Mouse (Mus musculus): ENCODE measurements around the gene D1Ertd622e.

D1Ertd622e gene

DNA sequence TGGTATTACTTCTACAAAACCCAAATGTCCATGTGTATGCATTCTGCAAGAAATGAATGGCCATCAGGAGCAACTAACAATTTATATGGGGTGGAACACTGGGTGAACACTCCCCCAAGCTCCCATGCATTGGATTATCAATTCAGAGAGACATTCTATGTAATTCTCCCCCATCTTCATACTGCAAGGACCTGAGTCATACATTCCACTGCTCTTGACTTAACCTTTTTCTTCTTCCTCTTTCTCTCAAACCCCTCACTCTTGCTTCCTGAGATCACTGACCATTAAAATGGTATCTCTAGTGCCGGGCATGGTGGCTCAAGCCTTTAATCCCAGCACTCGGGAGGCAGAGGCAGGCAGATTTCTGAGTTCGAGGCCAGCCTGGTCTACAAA, 83.9 kb downstream of the D1Ertd622e start:
- no peak for DNase-seq

DNA sequence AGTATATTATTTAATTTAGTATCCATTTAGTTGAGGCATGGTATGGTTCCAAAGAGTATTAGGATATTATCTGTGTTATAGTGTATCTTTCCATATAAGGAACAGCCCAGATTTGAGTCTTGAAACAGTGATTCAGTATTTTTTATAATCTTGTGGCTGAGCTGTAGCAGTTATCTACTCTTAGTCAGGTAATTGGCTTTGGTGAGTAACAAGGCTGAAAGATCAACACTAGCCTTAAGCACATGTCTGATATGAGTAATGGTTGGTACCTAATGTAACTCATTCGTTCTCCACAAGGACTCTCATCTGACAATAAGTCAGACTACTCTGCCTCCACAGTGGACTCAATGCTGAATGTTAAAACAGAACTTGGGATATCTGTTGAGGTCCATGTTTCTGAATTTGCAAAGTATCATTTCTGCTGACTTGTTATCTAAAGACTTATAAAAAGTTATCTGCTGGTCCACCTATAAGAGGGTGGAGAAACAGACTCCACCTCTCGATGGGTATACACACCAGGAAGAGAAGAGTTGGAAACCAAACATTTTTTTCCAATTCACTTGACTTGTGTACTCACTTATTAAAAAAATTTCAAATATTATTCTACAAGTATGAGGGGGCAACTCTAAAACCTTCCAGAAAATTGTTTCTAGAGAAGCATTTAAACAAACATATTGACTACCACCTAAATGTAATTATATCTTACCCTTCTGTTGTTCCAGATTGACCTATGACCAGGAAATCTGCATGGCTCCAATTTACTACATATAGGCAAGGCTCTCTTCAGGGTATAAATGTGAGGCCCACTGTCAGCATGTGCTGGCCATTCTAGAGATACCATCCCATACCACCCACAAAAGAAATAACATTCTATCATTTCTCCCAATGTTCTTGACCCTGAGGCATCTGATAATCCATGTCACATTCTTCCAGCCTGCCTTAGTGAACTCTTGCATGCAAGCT, 84.5 kb downstream of the D1Ertd622e start:
- no peak for DNase-seq

DNA sequence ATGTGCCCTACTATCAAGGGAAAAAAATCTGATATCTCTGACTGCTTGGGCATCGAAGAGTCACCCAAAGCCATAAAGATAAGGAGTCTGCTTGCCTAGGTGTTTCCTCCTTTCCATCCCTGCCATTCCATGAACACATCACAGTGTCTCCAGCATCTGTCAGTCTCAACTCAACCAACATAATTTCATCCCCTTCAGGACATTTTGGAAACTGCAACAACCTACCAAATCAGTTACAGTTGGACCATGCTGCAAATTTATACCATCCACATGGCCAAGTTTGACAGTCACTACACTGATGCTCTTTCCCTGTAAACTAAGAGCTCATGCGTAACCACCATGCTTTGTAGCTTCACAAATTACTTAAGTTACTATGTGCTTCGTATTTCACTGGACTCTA, 85.3 kb downstream of the D1Ertd622e start:
- DNase-seq = no peak

DNA sequence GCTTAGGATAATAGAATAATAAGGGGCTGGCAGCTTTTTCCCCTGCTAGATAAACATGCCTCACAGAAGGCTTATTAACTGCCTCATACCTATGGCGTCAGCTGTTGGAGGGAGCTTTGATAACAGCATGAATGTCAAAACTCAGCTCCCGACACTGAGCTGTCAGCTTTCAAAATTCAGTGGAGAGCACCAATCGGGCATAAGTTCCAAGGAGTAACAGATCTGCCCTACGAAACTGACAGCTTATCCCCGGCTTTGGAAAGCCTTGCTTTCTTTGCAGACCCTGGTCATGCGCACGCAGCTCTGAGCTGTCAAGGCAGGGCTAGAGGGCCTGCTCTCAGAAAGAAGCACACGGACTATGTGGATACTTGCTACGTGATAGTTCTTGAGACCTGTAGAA, 91.1 kb downstream of the D1Ertd622e start:
- no peak for DNase-seq

DNA sequence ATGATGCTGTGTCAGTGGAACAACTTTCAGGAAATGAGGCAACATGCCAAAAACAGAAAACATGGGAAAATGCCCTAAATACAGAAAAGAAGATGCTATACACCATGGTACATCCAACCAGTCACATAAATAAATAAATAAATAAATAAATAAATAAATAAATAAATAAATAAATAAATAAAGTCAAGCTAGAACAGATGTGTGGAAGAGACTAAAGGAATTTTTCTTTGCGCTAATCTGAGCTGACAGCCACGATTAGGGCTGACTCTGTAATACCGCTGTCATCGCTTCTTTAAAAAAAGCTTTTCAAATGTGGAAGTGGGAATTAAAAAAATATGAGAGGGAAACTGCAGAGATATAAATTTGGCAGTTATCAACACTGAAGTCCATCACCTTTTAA, 93.9 kb downstream of the D1Ertd622e start:
- no peak for DNase-seq

DNA sequence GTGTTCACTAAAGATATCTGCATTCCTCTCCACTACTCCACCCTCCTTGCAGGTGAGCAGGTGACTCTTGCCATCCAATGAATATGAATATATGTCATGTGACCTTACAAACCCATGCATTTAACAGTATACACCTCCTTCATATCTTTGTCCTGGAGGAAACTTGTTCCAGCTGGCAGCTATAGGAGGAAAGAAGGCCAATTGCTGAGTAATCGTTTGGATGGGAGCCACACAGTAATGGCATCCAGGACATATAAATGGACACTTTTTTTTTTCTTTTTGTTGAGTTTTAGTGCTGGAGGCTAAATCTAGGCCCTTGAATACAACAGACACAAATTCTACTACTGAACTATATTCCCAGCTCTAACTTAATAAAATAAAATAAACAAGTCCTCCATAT, 97.2 kb downstream of the D1Ertd622e start:
- no peak for DNase-seq

DNA sequence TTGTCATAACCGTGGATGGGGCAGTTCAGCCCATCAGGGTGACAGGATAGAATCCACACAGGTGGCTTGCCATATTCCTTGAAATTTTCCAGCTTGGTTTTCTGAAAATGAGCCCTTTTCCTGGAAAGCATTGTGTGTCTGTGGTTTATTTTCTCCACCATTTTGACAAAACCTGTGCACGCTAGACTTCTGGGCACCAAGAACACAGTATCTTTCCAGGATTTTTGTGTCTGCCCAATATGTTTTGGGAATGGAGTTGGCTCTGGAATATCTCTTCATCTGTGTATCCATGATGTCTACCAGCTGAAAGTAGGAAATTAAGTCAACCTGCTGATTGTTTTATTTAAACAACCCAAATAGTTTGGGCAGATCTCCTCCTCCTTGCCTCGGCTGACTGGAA, 99.0 kb downstream of the D1Ertd622e start:
- DNase-seq = no peak
